Mouse (Mus musculus) intestine, postnatal 0 days (tissue): ENCODE data around the gene Izumo2. TPM values are rescaled to one million over a fixed set of nuclear protein-coding genes. Genes with fewer than 3 reads are reported as not detected.

Experiments used
- ATAC-seq: fragments of 200-750 bp; cut with Nextera tagmentation; 2 replicates; pipeline ENCODE4 v1.8.0; 2017; ENCODE audit warnings: mild to moderate bottlenecking, moderate TSS enrichment, moderate library complexity
- H3K27ac ChIP-seq: fragments of 300-500 bp; sonication (generic); 2 replicates; pipeline ENCODE4 v1.5.1; 2014; ENCODE audit warnings: mild to moderate bottlenecking, low read depth, low read length, moderate library complexity
- H3K27me3 ChIP-seq: fragments of 300-500 bp; sonication (generic); replicated peaks from 2 replicates; pipeline ENCODE4 v1.6.1; 2014; ENCODE audit warnings: low read length, mixed read lengths; ENCODE audit not compliant: control insufficient read depth, insufficient read depth
- H3K36me3 ChIP-seq: fragments of 300-500 bp; sonication (generic); 2 replicates; pipeline ENCODE4 v1.6.1; 2014; ENCODE audit warnings: mild to moderate bottlenecking, moderate library complexity; ENCODE audit not compliant: control insufficient read depth, insufficient read depth
- H3K4me1 ChIP-seq: fragments of 300-500 bp; sonication (generic); replicated peaks from 2 replicates; pipeline ENCODE4 v1.6.1; 2014; ENCODE audit warnings: antibody characterized with exemption, low read length, mixed read lengths; ENCODE audit not compliant: control insufficient read depth, insufficient read depth
- H3K4me2 ChIP-seq: fragments of 300-500 bp; sonication (generic); replicated peaks from 2 replicates; pipeline ENCODE4 v1.6.1; 2014; ENCODE audit warnings: low read depth, mild to moderate bottlenecking, moderate library complexity
- H3K4me3 ChIP-seq: fragments of 300-500 bp; sonication (generic); 2 replicates; pipeline ENCODE4 v1.5.1; 2014; ENCODE audit warnings: low read depth, low read length
- H3K9ac ChIP-seq: fragments of 300-500 bp; sonication (generic); 2 replicates; pipeline ENCODE4 v1.6.1; 2014; ENCODE audit warnings: mild to moderate bottlenecking, low read depth, low read length
- H3K9me3 ChIP-seq: fragments of 300-500 bp; sonication (generic); 2 replicates; pipeline ENCODE4 v1.6.1; 2016; ENCODE audit warnings: mixed run types; ENCODE audit not compliant: control insufficient read depth
- CTCF ChIP-seq: sonication (generic); IDR thresholded peaks from 2 replicates; pipeline ENCODE4 v1.5.1; 2016; ENCODE audit warnings: low read depth, mild to moderate bottlenecking, control low read depth, antibody characterized with exemption, moderate library complexity
- WGBS: fragments of 180-500 bp; shearing (Covaris S2); extraction: QIAGEN DNeasy Blood & Tissue Kit; methylation state at CpG from one replicate; pipeline ENCODE4 v1.1.7; 2014; 5-methylcytosine and 5-hydroxymethylcytosine counted together
- polyA plus RNA-seq: library from polyadenylated mRNA; unstranded; fragments of >200 nt; fragmentation: Nextera tagmentation; extraction: Ambion mirVana; gene quantifications from 2 replicates; pipeline ENCODE4 v1.2.1, GENCODE M21; 2015

Izumo2 gene
- polyA plus RNA-seq, 1 experiment from 2014 or later, result not detected

DNA sequence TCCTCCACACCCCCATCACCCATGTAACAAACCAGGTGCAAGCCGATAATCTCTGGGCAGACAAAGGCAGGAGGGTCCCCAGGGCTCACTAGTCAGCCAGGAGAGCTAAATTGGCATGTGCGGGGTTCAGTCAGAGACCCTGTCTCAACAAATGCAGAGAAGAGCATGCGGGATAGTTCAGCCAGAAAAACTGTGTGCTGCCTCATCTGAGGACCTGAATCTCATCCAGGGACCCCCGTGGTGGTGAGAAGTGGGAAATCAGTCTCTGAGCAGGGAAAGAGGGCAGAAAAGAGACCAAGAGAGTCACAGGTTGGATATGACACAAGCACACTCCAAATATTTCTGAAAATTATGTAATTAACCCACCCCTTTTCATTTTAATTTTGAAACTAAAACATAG lies 32.4 kb upstream of the Izumo2 start:
- Histone ChIP-seq H3K9me3 (no peaks in the 10 kb centered on the region), H3K36me3 (no peaks in the 10 kb centered on the region), H3K4me2 (no peak overlapping the region), H3K27ac (no peak overlapping the region), H3K4me3 (no peak overlapping the region), H3K9ac (no peak overlapping the region), H3K4me1 (no peaks in the 10 kb centered on the region), H3K27me3 (no peaks in the 10 kb centered on the region)
- TF ChIP-seq CTCF, result no peak
- WGBS, result 67% methylated on average over 4 of the region's 4 CpGs
- no peak for ATAC-seq

DNA sequence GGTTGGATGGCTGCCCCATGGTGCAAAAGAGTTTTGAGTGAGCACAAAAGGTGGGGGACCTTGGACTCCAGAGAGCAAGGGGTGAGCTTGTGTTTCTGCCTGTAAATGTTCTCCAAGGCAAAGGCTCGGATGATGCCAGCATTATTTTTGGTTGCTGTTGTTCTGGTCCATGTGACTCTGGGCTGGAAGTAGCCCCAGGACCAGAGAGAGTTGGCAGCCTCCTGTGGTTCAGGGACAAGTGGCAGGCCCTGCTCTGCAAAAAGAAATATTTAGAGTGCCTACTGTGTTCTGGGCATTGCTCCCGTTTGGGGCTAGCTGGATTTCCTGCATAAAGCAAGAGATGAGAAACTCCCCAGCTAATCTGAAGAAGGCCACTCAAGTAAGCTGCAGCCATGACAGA lies 31.9 kb upstream of the Izumo2 start:
- no peak overlapping the region for H3K9ac ChIP-seq

DNA sequence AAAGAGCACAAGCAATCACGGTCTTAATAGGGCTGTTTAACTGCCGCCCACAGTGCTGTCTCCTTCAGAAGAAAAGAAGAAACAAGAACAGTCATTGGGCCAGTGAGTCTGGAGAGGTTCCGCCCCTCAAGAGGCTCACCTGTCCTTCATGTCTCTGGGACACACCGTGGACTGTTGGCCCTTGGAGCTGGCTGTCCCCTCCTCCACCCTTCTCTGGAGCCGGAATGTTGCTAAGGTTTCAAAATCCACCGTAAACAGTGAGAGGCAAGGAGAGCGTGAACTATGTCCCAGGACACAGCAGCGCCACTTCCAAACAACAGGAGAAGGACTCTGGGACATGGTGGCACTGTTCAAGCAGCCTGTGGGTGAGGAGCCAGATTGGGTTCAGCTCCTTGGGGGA lies 24.9 kb upstream of the Izumo2 start:
- no peak overlapping the region for H3K9ac ChIP-seq
- H3K27me3 ChIP-seq, result no peaks in the 10 kb centered on the region
- 37% methylated on average over 8 of the region's 8 CpGs for WGBS
- H3K4me2 ChIP-seq, result peak overlapping the region; percentile 21; the same call in 1 of the 2 replicates
- peak; percentile 30; the same call in 1 of the 2 replicates for TF ChIP-seq CTCF
- peak; percentile 98 for ATAC-seq
- H3K36me3 ChIP-seq, result no peaks in the 10 kb centered on the region
- H3K4me1 ChIP-seq, result peaks cover 7% of the 10 kb centered on the region; the same call in 1 of the 2 replicates
- H3K9me3 ChIP-seq, result no peaks in the 10 kb centered on the region
- H3K27ac ChIP-seq, result peak overlapping the region; percentile 85
- no peak overlapping the region for H3K4me3 ChIP-seq

More for the DNA sequence above, 31.9 kb upstream of the Izumo2 start:
- Histone ChIP-seq H3K9me3 (no peaks in the 10 kb centered on the region), H3K36me3 (no peaks in the 10 kb centered on the region), H3K4me2 (no peak overlapping the region), H3K27me3 (no peaks in the 10 kb centered on the region), H3K4me3 (no peak overlapping the region), H3K27ac (no peak overlapping the region), H3K4me1 (no peaks in the 10 kb centered on the region)
- WGBS, result 51% methylated on average over 2 of the region's 2 CpGs
- TF ChIP-seq CTCF, result no peak
- no peak for ATAC-seq

DNA sequence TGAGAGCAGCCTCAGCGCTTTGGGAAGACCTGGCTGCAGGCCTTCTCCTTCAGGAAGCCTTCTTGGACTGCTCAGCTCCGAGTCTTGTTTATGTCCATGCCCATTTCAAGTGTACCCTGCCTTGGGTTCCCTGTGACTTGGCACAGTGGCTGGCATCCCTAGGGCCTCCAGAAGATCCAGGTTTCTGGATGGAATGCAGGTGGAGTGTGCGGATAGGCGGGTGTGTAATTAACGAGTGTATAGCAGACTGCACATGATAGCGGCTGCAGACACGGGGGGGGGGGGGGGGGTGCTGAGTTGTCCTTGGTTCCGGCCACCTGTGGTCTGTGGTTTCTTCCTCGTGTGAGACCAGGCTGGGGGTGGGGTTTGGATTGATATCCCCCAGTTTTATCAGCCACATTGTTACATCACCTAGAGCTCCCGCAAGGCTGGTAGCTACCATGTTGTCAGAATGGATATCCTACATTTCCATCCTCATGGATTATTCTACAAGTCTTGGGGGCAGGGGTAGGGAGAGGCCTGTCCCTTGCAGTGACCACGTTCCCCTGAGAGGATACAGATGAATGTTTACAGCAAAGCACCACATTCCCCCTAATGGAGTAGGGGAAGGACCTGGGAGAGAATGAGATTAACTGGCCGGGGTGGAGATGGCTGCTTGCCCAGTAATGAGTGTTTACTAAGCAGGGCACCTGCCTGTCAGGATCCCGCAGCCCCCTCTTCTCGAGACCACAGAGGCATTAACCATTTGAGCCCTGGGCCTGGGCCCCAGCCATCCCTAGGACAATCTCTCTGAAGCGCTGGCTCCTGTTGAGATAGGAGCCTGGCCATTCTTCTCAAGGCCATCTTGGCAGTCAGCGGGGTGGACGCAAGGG lies 22.8 kb upstream of the Izumo2 start:
- Histone ChIP-seq H3K9ac (no peak overlapping the region), H3K27ac (no peak overlapping the region), H3K4me1 (peaks cover 7% of the 10 kb centered on the region; the same call in 1 of the 2 replicates), H3K27me3 (no peaks in the 10 kb centered on the region), H3K4me2 (no peak overlapping the region), H3K36me3 (no peaks in the 10 kb centered on the region), H3K4me3 (no peak overlapping the region), H3K9me3 (no peaks in the 10 kb centered on the region)
- WGBS, result 40% methylated on average over 17 of the region's 17 CpGs
- no peak for TF ChIP-seq CTCF
- ATAC-seq, result no peak

DNA sequence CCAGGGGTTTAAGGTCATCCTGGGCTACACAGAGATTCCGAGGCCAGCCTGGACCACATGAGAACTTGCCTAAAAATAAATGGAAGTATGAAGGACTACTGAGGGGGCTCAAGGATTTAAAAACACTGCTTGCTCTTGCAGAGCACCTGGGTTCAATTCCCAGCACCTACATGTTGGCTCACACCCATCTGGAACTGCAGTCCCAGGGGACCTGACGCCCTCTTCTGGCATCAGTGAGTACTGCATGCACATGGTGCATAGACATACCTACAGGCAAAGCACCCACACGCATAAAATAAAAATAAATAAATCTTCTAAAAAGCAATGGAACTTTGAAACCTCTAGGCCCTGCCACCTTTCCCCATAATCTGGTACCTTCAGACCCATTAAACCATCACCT lies 19.7 kb upstream of the Izumo2 start:
- 66% methylated on average over 3 of the region's 3 CpGs for WGBS
- Histone ChIP-seq H3K27ac (no peak overlapping the region), H3K9me3 (no peaks in the 10 kb centered on the region), H3K4me1 (peaks cover 3% of the 10 kb centered on the region; the same call in 1 of the 2 replicates), H3K9ac (no peak overlapping the region), H3K4me3 (no peak overlapping the region), H3K27me3 (no peaks in the 10 kb centered on the region), H3K36me3 (no peaks in the 10 kb centered on the region), H3K4me2 (no peak overlapping the region)
- peak; percentile 60 for TF ChIP-seq CTCF
- ATAC-seq, result no peak

DNA sequence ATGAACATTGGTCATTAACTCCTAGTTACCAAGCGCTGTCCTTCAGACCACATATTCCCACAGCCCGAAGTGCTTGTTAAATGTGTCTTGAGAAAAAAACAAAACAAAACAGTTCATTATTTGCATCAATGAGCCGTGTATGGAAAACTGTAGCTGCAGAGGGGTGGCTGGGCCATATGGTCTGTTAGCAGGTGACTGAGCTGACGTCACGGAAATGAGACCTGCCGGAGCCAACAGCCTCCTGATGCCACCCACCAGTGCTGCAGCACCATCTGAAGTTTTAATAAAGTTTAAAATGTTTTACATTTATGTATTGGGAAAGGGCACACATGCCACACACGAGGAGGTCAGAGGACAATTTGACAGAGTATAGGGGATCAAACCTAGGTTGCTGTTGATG lies 19.2 kb upstream of the Izumo2 start:
- no peak for ATAC-seq
- H3K27me3 ChIP-seq, result no peaks in the 10 kb centered on the region

More for the DNA sequence above, 19.2 kb upstream of the Izumo2 start:
- no peak for TF ChIP-seq CTCF
- Histone ChIP-seq H3K36me3 (no peaks in the 10 kb centered on the region), H3K4me3 (no peak overlapping the region), H3K9me3 (no peaks in the 10 kb centered on the region), H3K9ac (no peak overlapping the region), H3K27ac (no peak overlapping the region), H3K4me2 (no peak overlapping the region), H3K4me1 (peaks cover 1% of the 10 kb centered on the region; the same call in 1 of the 2 replicates)
- 91% methylated on average over 7 of the region's 7 CpGs for WGBS
